Mouse (Mus musculus): ENCODE data around the gene Hscb. TPM values are rescaled to one million over a fixed set of nuclear protein-coding genes. Genes with fewer than 3 reads are reported as not detected.

The Hscb gene
- polyA plus RNA-seq, 1 experiment from 2014 or later: 16.5 TPM

GRCm38 (mm10) chr5:110826781-110827495, 12.6 kb downstream of the Hscb start:
- no peaks in the 10 kb centered on the region for H3K9me3 ChIP-seq
- no peaks in the 10 kb centered on the region for H3K27me3 ChIP-seq
- no peaks in the 10 kb centered on the region for H3K4me1 ChIP-seq (replicated peaks)
- no peak overlapping the region for H3K4me3 ChIP-seq
- no peak for ATAC-seq (ENCODE audit: low read depth)
- WGBS: 85% methylated on average over 8 of the region's 8 CpGs
- no peak overlapping the region for H3K4me2 ChIP-seq
- no peak overlapping the region for H3K9ac ChIP-seq
- no peaks in the 10 kb centered on the region for H3K36me3 ChIP-seq
- no peak overlapping the region for H3K27ac ChIP-seq (replicated peaks)

GRCm38 (mm10) chr5:110824421-110824820, 15.2 kb downstream of the Hscb start:
- Histone ChIP-seq H3K9me3 (no peaks in the 10 kb centered on the region), H3K4me1 (replicated peaks) (no peaks in the 10 kb centered on the region), H3K27me3 (no peaks in the 10 kb centered on the region), H3K27ac (replicated peaks) (no peak overlapping the region), H3K36me3 (no peaks in the 10 kb centered on the region), H3K9ac (no peak overlapping the region), H3K4me3 (no peak overlapping the region), H3K4me2 (no peak overlapping the region)
- no peak for ATAC-seq (ENCODE audit: low read depth)
- 91% methylated on average over 4 of the region's 4 CpGs for WGBS

- Histone ChIP-seq H3K27ac (replicated peaks) (peak within 1 kb of the TSS; percentile 87), H3K4me1 (replicated peaks) (peaks cover 45% of the 10 kb centered on the region), H3K4me3 (peak within 1 kb of the TSS; percentile 93), H3K27me3 (no peaks in the 10 kb centered on the region; the same call in 1 of the 2 replicates), H3K9me3 (no peaks in the 10 kb centered on the region), H3K4me2 (peak within 1 kb of the TSS; percentile 100), H3K36me3 (peaks cover 11% of the 10 kb centered on the region; the same call in 1 of the 2 replicates), H3K9ac (peak within 1 kb of the TSS; percentile 97)
- ATAC-seq (ENCODE audit: low read depth): peak; percentile 95
- under 1% methylated on average over 77 of the region's 80 CpGs for WGBS
Measured at GRCm38 (mm10) chr5:110809667-110810325, 29.8 kb downstream of the Hscb start, which contains the start of gene Ulk1. Ulk1 (minus strand) TSS chr5:110810097.

GRCm38 (mm10) chr5:110808821-110809666, 30.5 kb downstream of the Hscb start:
- Histone ChIP-seq H3K27me3 (no peaks in the 10 kb centered on the region; the same call in 1 of the 2 replicates), H3K9ac (peak overlapping the region; percentile 97), H3K36me3 (peaks cover 16% of the 10 kb centered on the region; the same call in 1 of the 2 replicates), H3K27ac (replicated peaks) (peak overlapping the region; percentile 87), H3K4me3 (peak overlapping the region; percentile 93), H3K4me1 (replicated peaks) (peaks cover 50% of the 10 kb centered on the region), H3K4me2 (peak overlapping the region; percentile 100), H3K9me3 (no peaks in the 10 kb centered on the region)
- 2% methylated on average over 27 of the region's 27 CpGs for WGBS
- ATAC-seq (ENCODE audit: low read depth): no peak

- H3K27me3 ChIP-seq: no peaks in the 10 kb centered on the region; the same call in 1 of the 2 replicates
- H3K9ac ChIP-seq: peak overlapping the region; percentile 97
- H3K4me3 ChIP-seq: peak overlapping the region; percentile 93
- 3% methylated on average over 14 of the region's 14 CpGs for WGBS
- no peaks in the 10 kb centered on the region for H3K9me3 ChIP-seq
- H3K27ac ChIP-seq (replicated peaks): 0 out of 2 replicates have a peak overlapping the region, but pooled peaks have one; percentile 10
- peaks cover 54% of the 10 kb centered on the region for H3K4me1 ChIP-seq (replicated peaks)
- peaks cover 19% of the 10 kb centered on the region; the same call in 1 of the 2 replicates for H3K36me3 ChIP-seq
- peak; percentile 17 for ATAC-seq (ENCODE audit: low read depth)
- H3K4me2 ChIP-seq: peak overlapping the region; percentile 100
Measured at GRCm38 (mm10) chr5:110808061-110808631, 31.4 kb downstream of the Hscb start.

GRCm38 (mm10) chr5:110807453-110807852, 32.1 kb downstream of the Hscb start:
- H3K4me3 ChIP-seq: peak overlapping the region; percentile 93
- ATAC-seq (ENCODE audit: low read depth): no peak
- peak overlapping the region; percentile 97 for H3K9ac ChIP-seq

GRCm38 (mm10) chr5:110806676-110807075, 32.9 kb downstream of the Hscb start:
- no peak for ATAC-seq (ENCODE audit: low read depth)
- Histone ChIP-seq H3K4me2 (peak overlapping the region; percentile 100), H3K9me3 (no peaks in the 10 kb centered on the region), H3K9ac (no peak overlapping the region; the same call in 1 of the 2 replicates), H3K27ac (replicated peaks) (no peak overlapping the region), H3K27me3 (no peaks in the 10 kb centered on the region), H3K4me3 (no peak overlapping the region), H3K4me1 (replicated peaks) (peaks cover 63% of the 10 kb centered on the region), H3K36me3 (peaks cover 31% of the 10 kb centered on the region; the same call in 1 of the 2 replicates)
- 88% methylated on average over 1 of the region's 1 CpGs for WGBS

More at GRCm38 (mm10) chr5:110807453-110807852, 32.1 kb downstream of the Hscb start:
- peak overlapping the region; percentile 100 for H3K4me2 ChIP-seq
- peak overlapping the region; percentile 10; the same call in 1 of the 2 replicates for H3K27ac ChIP-seq (replicated peaks)
- H3K9me3 ChIP-seq: no peaks in the 10 kb centered on the region
- peaks cover 24% of the 10 kb centered on the region; the same call in 1 of the 2 replicates for H3K36me3 ChIP-seq
- 88% methylated on average over 4 of the region's 4 CpGs for whole genome bisulfite sequencing
- H3K27me3 ChIP-seq: no peaks in the 10 kb centered on the region; the same call in 1 of the 2 replicates
- H3K4me1 ChIP-seq (replicated peaks): peaks cover 61% of the 10 kb centered on the region

GRCm38 (mm10) chr5:110806154-110806553, 33.4 kb downstream of the Hscb start:
- 0 out of 2 replicates have a peak overlapping the region, but pooled peaks have one; percentile 2 for H3K9ac ChIP-seq
- no peak for ATAC-seq (ENCODE audit: low read depth)
- peaks cover 36% of the 10 kb centered on the region; the same call in 1 of the 2 replicates for H3K36me3 ChIP-seq
- H3K9me3 ChIP-seq: no peaks in the 10 kb centered on the region
- WGBS: 82% methylated on average over 4 of the region's 4 CpGs
- H3K27me3 ChIP-seq: no peaks in the 10 kb centered on the region
- H3K4me1 ChIP-seq (replicated peaks): peaks cover 63% of the 10 kb centered on the region
- H3K4me2 ChIP-seq: no peak overlapping the region
- H3K27ac ChIP-seq (replicated peaks): no peak overlapping the region
- no peak overlapping the region for H3K4me3 ChIP-seq

GRCm38 (mm10) chr5:110804012-110804743, 35.4 kb downstream of the Hscb start:
- no peak overlapping the region for H3K27ac ChIP-seq (replicated peaks)
- ATAC-seq (ENCODE audit: low read depth): no peak
- no peak overlapping the region for H3K4me2 ChIP-seq
- no peak overlapping the region for H3K4me3 ChIP-seq
- H3K9me3 ChIP-seq: no peaks in the 10 kb centered on the region
- peaks cover 63% of the 10 kb centered on the region for H3K4me1 ChIP-seq (replicated peaks)
- 75% methylated on average over 7 of the region's 7 CpGs for WGBS
- H3K9ac ChIP-seq: peak overlapping the region; percentile 17; the same call in 1 of the 2 replicates
- peaks cover 53% of the 10 kb centered on the region for H3K36me3 ChIP-seq
- H3K27me3 ChIP-seq: no peaks in the 10 kb centered on the region

- Histone ChIP-seq H3K9me3 (no peaks in the 10 kb centered on the region), H3K4me2 (no peak overlapping the region), H3K4me1 (replicated peaks) (peaks cover 49% of the 10 kb centered on the region), H3K27me3 (no peaks in the 10 kb centered on the region), H3K36me3 (peaks cover 67% of the 10 kb centered on the region), H3K9ac (no peak overlapping the region), H3K27ac (replicated peaks) (no peak overlapping the region), H3K4me3 (no peak overlapping the region)
- ATAC-seq (ENCODE audit: low read depth): no peak
Measured at GRCm38 (mm10) chr5:110802809-110803208, 36.8 kb downstream of the Hscb start.

- Histone ChIP-seq H3K4me2 (no peak overlapping the region), H3K9me3 (no peaks in the 10 kb centered on the region), H3K27me3 (no peaks in the 10 kb centered on the region), H3K27ac (replicated peaks) (no peak overlapping the region), H3K9ac (no peak overlapping the region), H3K36me3 (peaks cover 73% of the 10 kb centered on the region), H3K4me3 (no peak overlapping the region), H3K4me1 (replicated peaks) (peaks cover 43% of the 10 kb centered on the region)
- WGBS: 91% methylated on average over 4 of the region's 4 CpGs
- ATAC-seq (ENCODE audit: low read depth): no peak
Measured at GRCm38 (mm10) chr5:110802186-110802585, 37.4 kb downstream of the Hscb start.

Measured in neural tube, embryonic 13.5 days (tissue).